Mouse (Mus musculus) embryonic fibroblast, embryonic 13.5 days (primary cell): Measurements from ENCODE around the gene Tk1. TPM values are rescaled to one million over a fixed set of nuclear protein-coding genes. Genes with fewer than 3 reads are reported as not detected.

Experiments used
- H3K27ac ChIP-seq: 2 replicates; pipeline ENCODE4 v1.5.1; 2012; ENCODE audit warnings: low read length, control low read depth, inconsistent platforms; ENCODE audit not compliant: insufficient read depth
- H3K4me1 ChIP-seq: 2 replicates; pipeline ENCODE4 v1.6.1; 2011; ENCODE audit warnings: low read length; ENCODE audit not compliant: control insufficient read depth, insufficient read depth
- H3K4me3 ChIP-seq: 2 replicates; pipeline ENCODE4 v1.5.1; 2011; ENCODE audit warnings: mild to moderate bottlenecking, control low read depth, low read length; ENCODE audit not compliant: insufficient read depth
- CTCF ChIP-seq: IDR thresholded peaks from 2 replicates; pipeline ENCODE4 v1.5.1; 2011; ENCODE audit warnings: mild to moderate bottlenecking, control low read depth, low read length, moderate library complexity, borderline replicate concordance; ENCODE audit not compliant: insufficient read depth
- POLR2A ChIP-seq: IDR thresholded peaks from 2 replicates; pipeline ENCODE4 v1.6.1; 2011; ENCODE audit warnings: low read depth, mild to moderate bottlenecking, control low read depth, low read length, moderate library complexity
- polyA plus RNA-seq: library from polyadenylated mRNA; stranded (reverse); fragments of >200 nt; gene quantifications from 2 replicates; pipeline ENCODE4 v1.2.4, GENCODE M21; 2011; ENCODE audit warnings: low read depth; ENCODE audit not compliant: missing spikeins, insufficient read length

Tk1 gene
- polyA plus RNA-seq, 1 experiment, result 61.9 TPM

DNA sequence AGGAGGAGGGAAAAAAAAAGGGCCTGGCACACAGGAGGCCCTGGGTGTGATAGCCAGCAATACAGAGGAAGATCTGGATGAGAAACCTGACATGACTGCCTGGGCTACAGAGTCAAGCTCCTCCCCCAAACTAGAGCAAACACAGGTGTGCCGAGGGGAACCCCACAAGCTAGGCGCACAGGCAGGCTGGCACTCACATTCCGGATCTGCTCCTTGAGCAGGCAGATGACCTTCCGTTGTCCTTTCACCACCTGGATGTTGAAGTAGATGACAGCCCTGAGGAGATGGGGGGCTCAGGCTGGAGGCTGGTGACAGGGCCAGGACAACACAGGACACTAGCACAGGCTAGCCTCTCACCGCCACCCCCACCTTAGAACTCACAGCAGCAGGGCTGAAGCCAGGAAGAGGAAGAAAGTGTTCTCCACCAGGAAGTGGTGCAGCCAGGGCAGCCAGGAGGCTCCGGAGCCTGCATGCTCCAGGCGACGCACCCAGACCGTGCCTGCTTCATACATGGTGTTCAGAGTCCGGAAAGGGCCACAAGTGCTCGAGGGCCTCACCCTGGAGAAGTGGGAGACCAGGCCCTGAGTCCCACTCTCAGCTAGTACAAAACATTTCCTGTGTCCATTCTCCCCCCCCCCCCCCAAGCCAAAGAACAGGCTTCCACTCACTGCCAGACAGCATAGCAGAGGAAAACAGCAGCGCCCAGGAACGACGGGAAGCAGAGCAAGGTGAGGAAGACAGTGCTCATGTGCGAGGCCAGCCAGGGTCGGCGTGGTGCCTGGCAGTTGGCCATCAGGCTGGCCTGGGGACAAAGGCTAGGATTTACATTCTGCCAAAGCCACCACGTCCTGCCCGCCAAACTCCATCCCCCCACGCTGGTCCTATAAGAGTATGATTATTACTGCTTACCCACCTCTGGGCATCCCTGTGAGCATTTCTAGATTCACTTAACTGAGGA lies 56.9 kb downstream of the Tk1 start:
- Histone ChIP-seq H3K4me1 (no peaks in the 10 kb centered on the region), H3K4me3 (no peak overlapping the region), H3K27ac (no peak overlapping the region)
- TF ChIP-seq POLR2A (no peak), CTCF (no peak)

DNA sequence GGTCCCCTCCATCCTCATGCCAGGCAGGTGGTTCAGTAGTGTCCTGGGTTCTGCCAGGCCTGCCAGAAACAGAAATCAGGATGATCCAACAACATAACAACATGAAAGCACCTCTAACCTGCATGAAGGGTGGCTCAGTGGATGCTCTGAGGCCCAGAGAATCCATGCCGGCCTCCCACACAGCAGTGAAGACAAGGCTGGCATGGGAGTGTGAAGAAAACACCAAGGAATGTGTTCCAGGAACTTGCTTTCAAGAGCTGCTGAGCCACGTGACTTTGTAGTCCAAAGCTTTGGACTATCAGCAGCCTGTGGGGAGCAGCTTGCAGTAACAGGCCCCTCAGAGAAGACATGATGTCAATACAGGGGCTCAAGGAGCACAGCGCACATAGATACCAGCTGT lies 59.6 kb downstream of the Tk1 start:
- Histone ChIP-seq H3K4me1 (no peaks in the 10 kb centered on the region), H3K27ac (no peak overlapping the region), H3K4me3 (no peak overlapping the region)
- TF ChIP-seq CTCF (no peak), POLR2A (no peak)

Other genes starting within 250 kb of the Tk1 start
- 17.9 and 24.8 TPM in 2 replicates for gene Tnrc6c, start 171.8 kb downstream of the Tk1 start, polyA plus RNA-seq
- 0.30 and 0.39 TPM in 2 replicates for gene Tmc8, start 44.0 kb downstream of the Tk1 start, polyA plus RNA-seq
- gene Tmc6, start 43.9 kb downstream of the Tk1 start, polyA plus RNA-seq, result 19.5 and 20.5 TPM in 2 replicates
- not detected in 2 replicates for gene 6030468B19Rik, start 28.4 kb downstream of the Tk1 start, polyA plus RNA-seq
- gene Gm20708, start 16.4 kb downstream of the Tk1 start, polyA plus RNA-seq, result 0.49 TPM in 1 of 2 replicates, not detected in the other
- gene Syngr2, start 16.4 kb downstream of the Tk1 start, polyA plus RNA-seq, result 66.9 and 68.6 TPM in 2 replicates
- 5.6 and 6.4 TPM in 2 replicates for gene Afmid, start 168 bp downstream of the Tk1 start, polyA plus RNA-seq
- 73.3 and 86.8 TPM in 2 replicates for gene Birc5, start 23.2 kb upstream of the Tk1 start, polyA plus RNA-seq
- gene Tmem235, start 34.7 kb upstream of the Tk1 start, polyA plus RNA-seq, result not detected in 2 replicates
- gene Tha1, start 47.4 kb upstream of the Tk1 start, polyA plus RNA-seq, result 1.2 and 1.7 TPM in 2 replicates
- gene Socs3, start 144.0 kb upstream of the Tk1 start, polyA plus RNA-seq, result 15.2 and 31.9 TPM in 2 replicates
- 29.5 and 33.4 TPM in 2 replicates for gene Pgs1, start 160.2 kb upstream of the Tk1 start, polyA plus RNA-seq